ENCODE assay signal across 9 mouse cellular contexts in the genomic region with DNA sequence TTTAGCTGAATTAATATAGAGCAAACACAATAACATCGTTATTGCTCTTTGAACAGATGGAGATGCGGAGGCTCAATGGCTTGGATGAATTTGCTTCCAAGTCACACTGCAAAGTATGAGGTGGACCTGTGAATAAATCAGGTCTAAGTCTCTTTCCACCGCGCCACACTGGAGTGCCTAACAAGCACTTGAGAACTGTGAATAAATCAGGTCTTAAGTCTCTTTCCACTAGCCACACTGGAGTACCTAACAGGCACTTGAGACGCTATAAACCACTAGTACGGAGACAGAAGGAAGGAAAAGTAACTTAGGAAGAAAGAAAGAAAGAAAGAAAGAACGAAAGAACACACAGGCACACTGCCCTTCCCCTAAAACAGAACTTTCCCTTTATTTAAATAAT. TPM values are rescaled to one million over a fixed set of nuclear protein-coding genes. Genes with fewer than 3 reads are reported as not detected.
A peak's percentile ranks its signal among the peaks of the same experiment; 100 is the strongest.
DNase-seq lines count a peak whose midpoint lies in the region; ATAC-seq lines count a peak whose summit lies in the region.
"Had no signal": no experiment of that assay in that cellular context is flagged by ENCODE, and none has a peak within 500 bp of the region (broad histone marks: within the 10 kb centered on the region; RNA-seq: fewer than 3 reads in every experiment).

No protein-coding gene starts in this region.

- H3K4me2 ChIP-seq in heart, embryonic 11.5 days = peak overlapping the region; percentile 76
- peak overlapping the region; percentile 63 for H3K4me2 ChIP-seq in intestine, embryonic 15.5 days (replicated peaks)

- H3K36me3 ChIP-seq in heart, embryonic 11.5 days (ENCODE audit: control insufficient read depth, insufficient read depth, low read length) = no peaks in the 10 kb centered on the region
- H3K36me3 ChIP-seq in intestine, embryonic 15.5 days = no peaks in the 10 kb centered on the region
- H3K36me3 ChIP-seq in midbrain, embryonic 10.5 days = no peaks in the 10 kb centered on the region

- peak overlapping the region; percentile 91 for H3K27ac ChIP-seq in heart, embryonic 11.5 days (ENCODE audit: low read depth, low read length)
- H3K27ac ChIP-seq in intestine, embryonic 15.5 days = no peak overlapping the region
- peak overlapping the region; percentile 95 for H3K27ac ChIP-seq in midbrain, embryonic 10.5 days (replicated peaks)

- 25% methylated on average over 7 of the region's 7 CpGs for WGBS in heart, embryonic 11.5 days (ENCODE audit: insufficient replicate concordance)
- WGBS in intestine, embryonic 15.5 days = 15% methylated on average over 7 of the region's 7 CpGs
- WGBS in midbrain, embryonic 10.5 days = 24% methylated on average over 7 of the region's 7 CpGs

- peaks cover 14% of the 10 kb centered on the region for H3K4me1 ChIP-seq in heart, embryonic 11.5 days (ENCODE audit: control insufficient read depth, insufficient read depth, low read length)
- H3K4me1 ChIP-seq in intestine, embryonic 15.5 days (replicated peaks) = no peaks in the 10 kb centered on the region
- H3K4me1 ChIP-seq in midbrain, embryonic 10.5 days = peaks cover 29% of the 10 kb centered on the region

- peak overlapping the region; percentile 96 for H3K9ac ChIP-seq in heart, embryonic 11.5 days (ENCODE audit: low read depth, low read length)
- H3K9ac ChIP-seq in intestine, embryonic 15.5 days = peak overlapping the region; percentile 76

- H3K9me3 ChIP-seq in heart, embryonic 11.5 days (replicated peaks; ENCODE audit: control insufficient read depth, low read length) = no peaks in the 10 kb centered on the region
- no peaks in the 10 kb centered on the region for H3K9me3 ChIP-seq in intestine, embryonic 15.5 days
- H3K9me3 ChIP-seq in midbrain, embryonic 10.5 days (replicated peaks) = no peaks in the 10 kb centered on the region

- peak overlapping the region; percentile 87 for H3K4me3 ChIP-seq in heart, embryonic 11.5 days (ENCODE audit: low read depth, low read length)
- peak overlapping the region; percentile 83 for H3K4me3 ChIP-seq in intestine, embryonic 15.5 days (replicated peaks)
- peak overlapping the region; percentile 98 for H3K4me3 ChIP-seq in midbrain, embryonic 10.5 days

- ATAC-seq in heart, embryonic 11.5 days (replicated peaks; ENCODE audit: insufficient number of reproducible peaks, low FRiP score, low TSS enrichment) = no peak
- ATAC-seq in intestine, embryonic 15.5 days = no peak
- ATAC-seq in frontal cortex, adult (ENCODE audit: low TSS enrichment) = no peak

- DNase-seq in heart, postnatal 25 days (ENCODE audit: low spot score) = no peak
- peak; percentile 27 for DNase-seq in c-Kit-negative CD71-positive TER-119-positive erythroid progenitor cells, embryonic 14.5 days (ENCODE audit: low read depth, low spot score)
- DNase-seq in midbrain, embryonic 10.5 days (ENCODE audit: low spot score) = no peak
- no peak for DNase-seq in left cerebral cortex, postnatal 10 days (ENCODE audit: extremely low spot score in 1 of 2, low spot score in 2 of 2)
- no peak for DNase-seq in adrenal gland, postnatal 14 days

- intact Hi-C loops in heart, postnatal 25 days (cut with DNase I) = no loop called here
- intact Hi-C loops in left cerebral cortex, postnatal 10 days (cut with DNase I) = no loop called here

- H3K27me3 ChIP-seq in heart, embryonic 11.5 days (ENCODE audit: control insufficient read depth, insufficient read depth, low read length) = no peaks in the 10 kb centered on the region
- no peaks in the 10 kb centered on the region for H3K27me3 ChIP-seq in intestine, embryonic 15.5 days (replicated peaks)
- no peaks in the 10 kb centered on the region for H3K27me3 ChIP-seq in midbrain, embryonic 10.5 days (ENCODE audit: low read depth, poor library complexity, severe bottlenecking)
- H3K27me3 ChIP-seq: Patski had no signal

RNA-seq across cellular contexts. Expression of a gene that starts 1.3 kb away (rescaled TPM):
- polyA plus RNA-seq in heart, embryonic 11.5 days (2014; fragmentation: Nextera tagmentation; extraction: Ambion mirVana) = 85.9 and 89.3 TPM in 2 replicates
- 10 to 100 TPM; 88.5 to 94.6 TPM for total RNA-seq in heart, postnatal 25 days (2021)
- polyA plus RNA-seq in intestine, embryonic 15.5 days (2015; fragmentation: Nextera tagmentation; extraction: Ambion mirVana) = 68.4 and 76.3 TPM in 2 replicates
- 68.0 and 73.2 TPM in 2 replicates for polyA plus RNA-seq in midbrain, embryonic 10.5 days (2016; fragmentation: Nextera tagmentation; extraction: Ambion mirVana)
- total RNA-seq in left cerebral cortex, postnatal 10 days (2021) = 100 to 1,000 TPM; 116 to 122 TPM
- total RNA-seq in adrenal gland, postnatal 14 days (2021) = 92.2 and 94.3 TPM in 2 replicates
